Mouse (Mus musculus) embryonic facial prominence, embryonic 11.5 days (tissue): ENCODE measurements around the gene Scyl2. TPM values are rescaled to one million over a fixed set of nuclear protein-coding genes. Genes with fewer than 3 reads are reported as not detected.

Source experiments
- ATAC-seq: fragments of 200-750 bp; cut with Nextera tagmentation; replicated peaks from 2 replicates; pipeline ENCODE4 v1.8.0; 2017; ENCODE audit warnings: low read depth; ENCODE audit not compliant: insufficient number of reproducible peaks, low FRiP score, low TSS enrichment
- DNase-seq: peaks from one replicate; pipeline ENCODE4 v3.0.0-alpha.2; 2015; ENCODE audit warnings: low spot score
- H3K27ac ChIP-seq: fragments of 300-500 bp; sonication (generic); replicated peaks from 2 replicates; pipeline ENCODE4 v1.5.1; 2014; ENCODE audit warnings: mild to moderate bottlenecking, low read depth, low read length, control low read depth
- H3K27me3 ChIP-seq: fragments of 300-500 bp; sonication (generic); 2 replicates; pipeline ENCODE4 v1.6.1; 2014; ENCODE audit warnings: mild to moderate bottlenecking, low read length, moderate library complexity, mixed read lengths; ENCODE audit not compliant: control insufficient read depth, insufficient read depth
- H3K36me3 ChIP-seq: fragments of 300-500 bp; sonication (generic); replicated peaks from 2 replicates; pipeline ENCODE4 v1.6.1; 2014; ENCODE audit warnings: low read depth, mild to moderate bottlenecking, low read length, moderate library complexity, mixed read lengths; ENCODE audit not compliant: control insufficient read depth, insufficient read depth
- H3K4me1 ChIP-seq: fragments of 300-500 bp; sonication (generic); 2 replicates; pipeline ENCODE4 v1.6.1; 2014; ENCODE audit warnings: low read length, mixed read lengths; ENCODE audit not compliant: control insufficient read depth, insufficient read depth
- H3K4me2 ChIP-seq: fragments of 300-500 bp; sonication (generic); 2 replicates; pipeline ENCODE4 v1.6.1; 2014; ENCODE audit warnings: low read depth, mild to moderate bottlenecking, control low read depth, low read length, moderate library complexity
- H3K4me3 ChIP-seq: fragments of 300-500 bp; sonication (generic); 2 replicates; pipeline ENCODE4 v1.5.1; 2014; ENCODE audit warnings: low read depth, low read length, control low read depth
- H3K9ac ChIP-seq: fragments of 300-500 bp; sonication (generic); replicated peaks from 2 replicates; pipeline ENCODE4 v1.6.1; 2014; ENCODE audit warnings: mild to moderate bottlenecking, control low read depth, low read length
- H3K9me3 ChIP-seq: fragments of 300-500 bp; sonication (generic); replicated peaks from 2 replicates; pipeline ENCODE4 v1.6.1; 2016; ENCODE audit warnings: mild to moderate bottlenecking, low read length, inconsistent platforms, mixed read lengths; ENCODE audit not compliant: control insufficient read depth
- WGBS: fragments of 180-500 bp; shearing (Covaris S2); extraction: QIAGEN DNeasy Blood & Tissue Kit; methylation state at CpG from one replicate; pipeline ENCODE4 v1.1.7; 2014; 5-methylcytosine and 5-hydroxymethylcytosine counted together
- polyA plus RNA-seq: library from polyadenylated mRNA; unstranded; fragments of >200 nt; fragmentation: Nextera tagmentation; extraction: Ambion mirVana; gene quantifications from 2 replicates; pipeline ENCODE4 v1.2.1, GENCODE M21; 2014

The Scyl2 gene
- polyA plus RNA-seq, 1 experiment from 2014 or later = 30.6 TPM

DNA sequence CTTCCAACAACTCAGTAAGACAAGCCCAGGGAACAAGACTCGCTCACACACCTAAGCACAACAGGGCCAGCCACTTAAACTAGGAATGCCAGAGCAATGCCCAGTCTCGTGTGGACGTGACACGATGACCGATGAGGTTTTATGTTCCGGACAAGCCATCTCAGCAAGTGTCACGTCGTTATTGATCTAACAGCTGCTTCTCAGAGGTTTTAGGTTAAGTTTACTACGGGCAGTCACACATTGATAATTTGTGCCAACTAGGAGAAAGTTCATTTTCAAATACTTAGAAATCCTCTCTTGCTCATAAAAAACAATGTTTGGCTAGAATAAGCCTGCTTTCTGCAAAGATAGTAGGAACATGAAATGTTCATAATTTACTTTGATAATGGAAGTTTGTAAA, 39.2 kb downstream of the Scyl2 start:
- Histone ChIP-seq H3K27ac (no peak overlapping the region), H3K4me3 (no peak overlapping the region), H3K4me1 (no peaks in the 10 kb centered on the region), H3K4me2 (no peak overlapping the region), H3K9me3 (no peaks in the 10 kb centered on the region), H3K27me3 (no peaks in the 10 kb centered on the region), H3K36me3 (no peaks in the 10 kb centered on the region), H3K9ac (no peak overlapping the region)
- DNase-seq (no peak), ATAC-seq (no peak)
- WGBS = 91% methylated on average over 9 of the region's 9 CpGs

DNA sequence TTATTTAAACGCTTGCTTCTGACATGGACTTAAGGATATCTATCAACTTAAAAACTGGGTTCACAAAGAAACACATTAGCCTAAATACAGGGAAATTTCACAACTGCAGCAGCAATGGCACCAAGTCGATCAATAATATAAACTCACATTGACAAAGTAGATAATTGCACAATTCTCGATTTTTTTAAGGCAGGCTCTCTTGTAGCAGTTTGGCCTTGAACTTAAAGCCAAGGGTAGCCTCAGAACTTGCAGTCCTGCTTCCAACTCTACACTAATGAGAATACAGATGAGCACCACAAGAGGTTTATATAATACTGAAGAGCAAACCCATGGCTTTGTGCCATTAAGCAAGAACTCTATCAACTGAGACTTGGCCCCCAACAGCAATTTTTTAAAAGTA, 49.1 kb downstream of the Scyl2 start:
- DNase-seq (no peak), ATAC-seq (no peak)
- Histone ChIP-seq H3K9ac (no peak overlapping the region), H3K27ac (no peak overlapping the region), H3K27me3 (no peaks in the 10 kb centered on the region), H3K4me2 (no peak overlapping the region), H3K36me3 (no peaks in the 10 kb centered on the region; the same call in 1 of the 2 replicates), H3K9me3 (no peaks in the 10 kb centered on the region), H3K4me1 (no peaks in the 10 kb centered on the region), H3K4me3 (no peak overlapping the region)
- WGBS = 87% methylated on average over 3 of the region's 3 CpGs

DNA sequence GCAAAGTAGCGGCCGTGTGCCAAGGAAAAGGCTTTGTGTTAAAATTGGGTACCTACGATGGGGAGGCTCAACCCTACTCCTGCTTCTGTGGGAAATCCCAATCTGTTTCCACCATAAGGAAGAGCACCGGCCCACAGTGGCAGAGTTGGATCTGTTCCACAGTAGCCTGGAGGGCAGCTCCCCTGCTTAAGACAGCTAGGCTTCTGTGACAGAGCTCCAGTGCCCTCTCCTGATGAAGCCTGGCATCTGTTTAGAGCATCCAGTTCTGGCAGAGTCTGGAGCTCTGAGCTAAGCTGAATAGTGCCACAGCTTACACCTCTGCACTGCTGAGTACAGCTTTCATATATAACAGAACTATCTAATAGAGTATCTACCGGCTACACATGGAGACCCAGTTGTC, 51.1 kb downstream of the Scyl2 start:
- 83% methylated on average over 5 of the region's 5 CpGs for WGBS
- no peak overlapping the region for H3K4me2 ChIP-seq

DNA sequence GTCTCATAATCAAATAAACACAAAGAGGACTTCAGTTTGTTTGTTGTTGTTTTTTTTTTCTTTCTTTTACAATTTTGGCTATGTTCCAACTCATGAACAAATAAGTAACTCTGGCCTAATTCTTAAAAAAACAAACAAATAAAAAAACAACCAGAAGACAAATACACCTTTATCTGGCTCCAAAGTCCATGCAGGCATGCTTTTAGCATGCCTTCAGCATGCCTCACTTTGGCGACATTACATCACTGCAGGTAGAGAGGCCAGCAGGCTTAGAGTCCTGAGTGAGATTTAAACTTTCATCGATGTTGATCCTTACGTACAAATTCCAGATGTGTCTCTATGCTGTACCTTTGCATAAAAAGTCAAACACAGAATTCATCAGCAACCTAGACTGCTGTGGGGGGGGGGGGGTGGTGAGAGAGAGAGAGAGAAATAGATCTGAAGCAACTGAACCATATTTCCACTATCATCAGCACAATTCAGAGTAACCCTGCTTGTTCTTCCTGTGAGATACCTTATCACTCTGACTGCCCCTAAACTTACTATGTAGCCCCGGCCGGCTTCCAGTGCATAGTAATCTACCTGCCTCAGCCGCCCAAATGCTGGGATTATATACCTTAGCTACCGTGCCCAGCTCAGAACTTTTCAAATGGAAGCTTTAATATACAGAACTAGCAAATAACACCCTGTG, 52.2 kb downstream of the Scyl2 start:
- H3K9me3 ChIP-seq = no peaks in the 10 kb centered on the region
- no peaks in the 10 kb centered on the region for H3K27me3 ChIP-seq
- no peak for DNase-seq
- ATAC-seq = no peak
- no peak overlapping the region for H3K4me2 ChIP-seq
- H3K4me1 ChIP-seq = no peaks in the 10 kb centered on the region
- H3K36me3 ChIP-seq = no peaks in the 10 kb centered on the region
- H3K4me3 ChIP-seq = no peak overlapping the region
- no peak overlapping the region for H3K9ac ChIP-seq
- H3K27ac ChIP-seq = no peak overlapping the region
- 89% methylated on average over 7 of the region's 7 CpGs for WGBS

More for the DNA sequence above, 51.1 kb downstream of the Scyl2 start:
- ATAC-seq (no peak), DNase-seq (no peak)
- no peaks in the 10 kb centered on the region for H3K27me3 ChIP-seq
- H3K4me3 ChIP-seq = no peak overlapping the region
- H3K9ac ChIP-seq = no peak overlapping the region
- no peak overlapping the region for H3K27ac ChIP-seq
- no peaks in the 10 kb centered on the region for H3K4me1 ChIP-seq
- H3K36me3 ChIP-seq = no peaks in the 10 kb centered on the region
- no peaks in the 10 kb centered on the region for H3K9me3 ChIP-seq

DNA sequence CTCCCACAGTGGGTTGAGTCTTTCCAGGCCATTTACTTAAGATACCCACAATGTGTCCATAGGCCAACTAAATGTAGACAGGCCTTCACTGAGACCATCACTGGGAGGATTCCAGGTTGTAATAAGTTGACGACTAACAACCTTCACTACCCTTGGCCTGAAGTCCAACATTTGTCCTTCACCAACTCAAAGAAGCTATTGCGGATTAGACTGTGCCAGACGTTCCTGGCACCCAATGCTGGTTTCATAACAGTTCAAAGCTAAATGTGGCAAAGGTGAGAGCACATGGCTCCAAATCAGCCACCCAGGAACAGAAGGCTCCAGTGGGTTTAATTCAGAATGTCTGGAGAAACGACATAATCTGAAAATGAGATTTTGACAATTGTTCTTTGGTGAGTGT, 53.0 kb downstream of the Scyl2 start:
- WGBS = 92% methylated on average over 4 of the region's 4 CpGs
- Histone ChIP-seq H3K27ac (no peak overlapping the region), H3K9me3 (no peaks in the 10 kb centered on the region), H3K4me2 (no peak overlapping the region), H3K4me3 (no peak overlapping the region), H3K4me1 (no peaks in the 10 kb centered on the region), H3K9ac (no peak overlapping the region), H3K27me3 (no peaks in the 10 kb centered on the region), H3K36me3 (no peaks in the 10 kb centered on the region)
- ATAC-seq = no peak
- DNase-seq = no peak

DNA sequence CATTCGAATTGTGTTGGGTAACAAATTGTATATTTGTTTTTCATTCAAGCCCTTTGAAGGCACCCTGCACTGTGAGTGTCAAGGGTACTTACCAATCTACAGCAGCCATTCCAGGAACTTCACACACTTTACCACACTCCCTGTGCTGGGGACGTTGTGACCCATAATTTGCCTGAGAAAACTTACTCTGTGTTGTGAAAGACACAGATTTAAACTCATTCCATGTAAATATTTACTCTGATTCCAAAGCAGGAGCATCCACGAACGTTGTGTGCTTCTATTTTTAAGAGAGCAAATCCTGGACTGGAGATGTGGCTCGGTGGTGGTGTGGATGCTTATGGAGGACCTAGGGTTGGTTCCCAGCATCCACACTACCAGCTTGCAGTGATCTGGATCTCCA, 54.3 kb downstream of the Scyl2 start:
- no peak for ATAC-seq

DNA sequence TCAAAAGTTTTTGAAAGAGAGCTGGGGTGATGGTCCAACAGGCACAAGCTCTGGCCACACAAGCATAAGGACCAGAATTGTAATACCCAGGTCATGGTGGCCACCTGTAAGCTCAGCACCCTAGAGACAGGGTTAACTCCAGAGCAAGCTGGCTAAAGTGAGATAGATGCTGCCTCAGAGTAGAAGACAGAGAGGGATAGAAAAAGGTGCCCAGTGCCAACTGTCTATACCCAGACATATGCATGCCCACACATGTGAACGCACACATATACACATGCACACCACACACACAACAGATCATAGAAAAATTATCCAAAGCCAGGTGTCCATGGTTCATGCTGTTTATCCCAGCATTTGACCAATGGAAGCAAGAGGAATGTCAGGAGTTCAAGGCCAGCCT, 55.5 kb downstream of the Scyl2 start:
- no peaks in the 10 kb centered on the region for H3K36me3 ChIP-seq
- ATAC-seq = no peak
- H3K4me2 ChIP-seq = no peak overlapping the region
- H3K4me1 ChIP-seq = no peaks in the 10 kb centered on the region
- WGBS = 100% methylated on average over 1 of the region's 1 CpGs
- H3K9ac ChIP-seq = no peak overlapping the region
- H3K4me3 ChIP-seq = no peak overlapping the region
- H3K27me3 ChIP-seq = no peaks in the 10 kb centered on the region
- DNase-seq = no peak
- no peak overlapping the region for H3K27ac ChIP-seq
- no peaks in the 10 kb centered on the region for H3K9me3 ChIP-seq

More for the DNA sequence above, 54.3 kb downstream of the Scyl2 start:
- Histone ChIP-seq H3K27me3 (no peaks in the 10 kb centered on the region), H3K4me3 (no peak overlapping the region), H3K4me1 (no peaks in the 10 kb centered on the region), H3K9ac (no peak overlapping the region), H3K4me2 (no peak overlapping the region), H3K9me3 (no peaks in the 10 kb centered on the region), H3K27ac (no peak overlapping the region), H3K36me3 (no peaks in the 10 kb centered on the region)
- DNase-seq = no peak
- 71% methylated on average over 5 of the region's 5 CpGs for WGBS

DNA sequence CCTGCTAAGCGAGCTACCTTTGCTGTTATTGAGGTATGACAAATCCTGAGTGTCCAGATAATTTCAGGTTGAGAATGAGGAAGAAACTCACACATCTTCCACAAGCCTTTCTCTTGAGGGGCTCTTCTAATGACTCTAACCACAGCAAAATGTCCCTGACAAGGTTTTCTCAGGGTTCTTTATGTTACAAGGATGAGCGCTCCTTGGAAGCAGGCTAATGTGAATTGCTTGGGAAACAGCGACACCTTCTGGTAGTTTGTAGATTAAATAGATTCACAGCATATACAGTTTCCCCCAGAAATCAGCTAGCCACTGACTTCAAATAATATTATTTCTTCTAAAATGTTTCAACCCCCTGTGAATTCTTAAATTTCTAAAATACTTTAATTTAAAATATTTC, 56.0 kb downstream of the Scyl2 start:
- H3K27ac ChIP-seq = no peak overlapping the region
- peak; percentile 90 for DNase-seq
- no peaks in the 10 kb centered on the region for H3K36me3 ChIP-seq
- no peak overlapping the region for H3K4me2 ChIP-seq
- no peak overlapping the region for H3K9ac ChIP-seq
- 0 out of 2 replicates have a peak, but pooled peaks have one; percentile 62 for ATAC-seq
- no peaks in the 10 kb centered on the region for H3K27me3 ChIP-seq
- 26% methylated on average over 3 of the region's 3 CpGs for WGBS
- H3K4me1 ChIP-seq = no peaks in the 10 kb centered on the region
- H3K4me3 ChIP-seq = no peak overlapping the region
- H3K9me3 ChIP-seq = no peaks in the 10 kb centered on the region
